Mouse (Mus musculus): Measurements from ENCODE around the gene Gpr1.
"Not testable (repeated sequence)": the region's sequence is repeated elsewhere in the genome, so short reads cannot be mapped to it uniquely, and the experiment has no call there.

Gene Gpr1

GRCm38 (mm10) chr1:63178308-63178707 lies 36.0 kb downstream of the Gpr1 start:
- DNase-seq = no peak

GRCm38 (mm10) chr1:63176604-63177421 lies 37.5 kb downstream of the Gpr1 start, which contains the start of the genes Eef1b2 and Ndufs1:
TSS of gene Eef1b2 (plus strand) at chr1:63176825.
TSS of gene Ndufs1 (minus strand) at chr1:63176833.
- DNase-seq = peak; percentile 98

- DNase-seq = no peak
These were observed 38.1 kb downstream of the Gpr1 start for GRCm38 (mm10) chr1:63176259-63176603.

- DNase-seq = no peak
These were observed 38.5 kb downstream of the Gpr1 start for GRCm38 (mm10) chr1:63175853-63176252.

- no peak for DNase-seq
These were observed 45.7 kb downstream of the Gpr1 start for GRCm38 (mm10) chr1:63168638-63169037.

GRCm38 (mm10) chr1:63140231-63140630 lies 74.1 kb downstream of the Gpr1 start:
- no peak for DNase-seq

- DNase-seq = not testable (repeated sequence)
These were observed 75.8 kb downstream of the Gpr1 start for GRCm38 (mm10) chr1:63138586-63138985.

GRCm38 (mm10) chr1:63137971-63138370 lies 76.4 kb downstream of the Gpr1 start:
- DNase-seq = no peak

GRCm38 (mm10) chr1:63134530-63134929 lies 79.8 kb downstream of the Gpr1 start:
- DNase-seq = no peak
